Mouse (Mus musculus) embryonic fibroblast, embryonic 13.5 days (primary cell): Measurements from ENCODE around the gene Usp7.

ENCODE experiments used
- CTCF ChIP-seq: IDR thresholded peaks from 2 replicates; pipeline ENCODE4 v1.5.1; 2011; ENCODE audit warnings: mild to moderate bottlenecking, control low read depth, low read length, moderate library complexity, borderline replicate concordance; ENCODE audit not compliant: insufficient read depth
- POLR2A ChIP-seq: IDR thresholded peaks from 2 replicates; pipeline ENCODE4 v1.6.1; 2011; ENCODE audit warnings: low read depth, mild to moderate bottlenecking, control low read depth, low read length, moderate library complexity

- no peak for TF ChIP-seq CTCF
- TF ChIP-seq POLR2A, result no peak
Observed at GRCm38 (mm10) chr16:8658764-8659163, 133.3 kb downstream of the Usp7 start.
